Mouse (Mus musculus): ENCODE data around the gene Sdhaf3. TPM values are rescaled to one million over a fixed set of nuclear protein-coding genes. Genes with fewer than 3 reads are reported as not detected.
"Not testable (repeated sequence)": the region's sequence is repeated elsewhere in the genome, so short reads cannot be mapped to it uniquely, and the experiment has no call there.

Gene Sdhaf3
- total and polyA plus RNA-seq, 2 experiments from 2014 or later, result 5.0 to 5.5 TPM

- no peak for DNase-seq
- no peak overlapping the region for H3K4me3 ChIP-seq (ENCODE audit: low read depth, low read length)
- TF ChIP-seq CTCF (IDR thresholded peaks at IDR 0.05; ENCODE audit: low read depth), result no peak
- no peak overlapping the region for H3K4me2 ChIP-seq (ENCODE audit: low read depth)
- no peak overlapping the region for H3K27ac ChIP-seq (ENCODE audit: low read depth, low read length)
- no peaks in the 10 kb centered on the region for H3K9me3 ChIP-seq (ENCODE audit: low read length)
- no peaks in the 10 kb centered on the region for H3K4me1 ChIP-seq (ENCODE audit: insufficient read depth)
- H3K27me3 ChIP-seq (ENCODE audit: insufficient read depth, low read length), result no peaks in the 10 kb centered on the region
- 72% methylated on average over 4 of the region's 4 CpGs for WGBS
- no peak overlapping the region for H3K9ac ChIP-seq
- ATAC-seq, result no peak
- H3K36me3 ChIP-seq (ENCODE audit: insufficient read depth), result no peaks in the 10 kb centered on the region
Observed at GRCm38 (mm10) chr6:6930831-6931230, 25.0 kb upstream of the Sdhaf3 start.

- peak; percentile 87 for ATAC-seq
- DNase-seq, result peak; percentile 31
Observed at GRCm38 (mm10) chr6:6931507-6931906, 24.3 kb upstream of the Sdhaf3 start.

DNA sequence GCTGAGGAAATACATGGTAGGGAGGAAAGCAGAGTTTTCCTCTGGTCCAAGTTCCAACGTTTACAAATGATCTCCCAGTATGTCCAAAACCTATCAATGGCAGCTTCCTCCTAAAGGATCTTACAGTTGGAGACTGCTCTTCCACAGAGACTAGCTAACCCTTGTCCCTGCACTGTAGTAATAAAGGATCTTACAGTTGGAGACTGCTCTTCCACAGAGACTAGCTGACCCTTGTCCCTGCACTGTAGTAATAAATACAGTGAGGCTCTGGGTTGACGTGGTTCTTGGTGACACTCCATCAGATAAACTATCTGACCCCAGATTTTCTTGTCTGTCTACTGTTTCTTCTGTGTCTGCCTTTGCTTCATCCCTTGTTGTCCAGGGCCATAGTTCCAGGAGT, 15.0 kb upstream of the Sdhaf3 start:
- TF ChIP-seq CTCF (IDR thresholded peaks at IDR 0.05; ENCODE audit: low read depth), result no peak
- no peaks in the 10 kb centered on the region for H3K4me1 ChIP-seq (ENCODE audit: insufficient read depth)

More at GRCm38 (mm10) chr6:6931507-6931906, 24.3 kb upstream of the Sdhaf3 start:
- Histone ChIP-seq H3K9me3 (ENCODE audit: low read length) (no peaks in the 10 kb centered on the region), H3K27ac (ENCODE audit: low read depth, low read length) (no peak overlapping the region), H3K4me2 (ENCODE audit: low read depth) (no peak overlapping the region), H3K9ac (no peak overlapping the region), H3K4me1 (ENCODE audit: insufficient read depth) (no peaks in the 10 kb centered on the region), H3K27me3 (ENCODE audit: insufficient read depth, low read length) (no peaks in the 10 kb centered on the region), H3K36me3 (ENCODE audit: insufficient read depth) (no peaks in the 10 kb centered on the region), H3K4me3 (ENCODE audit: low read depth, low read length) (no peak overlapping the region)
- TF ChIP-seq CTCF (IDR thresholded peaks at IDR 0.05; ENCODE audit: low read depth), result no peak
- 68% methylated on average over 4 of the region's 4 CpGs for WGBS

GRCm38 (mm10) chr6:6942813-6943212, 13.0 kb upstream of the Sdhaf3 start:
- WGBS, result 49% methylated on average over 6 of the region's 6 CpGs
- Histone ChIP-seq H3K4me1 (ENCODE audit: insufficient read depth) (no peaks in the 10 kb centered on the region), H3K27ac (ENCODE audit: low read depth, low read length) (no peak overlapping the region), H3K27me3 (ENCODE audit: insufficient read depth, low read length) (no peaks in the 10 kb centered on the region), H3K4me3 (ENCODE audit: low read depth, low read length) (no peak overlapping the region), H3K36me3 (ENCODE audit: insufficient read depth) (no peaks in the 10 kb centered on the region), H3K9me3 (ENCODE audit: low read length) (no peaks in the 10 kb centered on the region), H3K4me2 (ENCODE audit: low read depth) (no peak overlapping the region), H3K9ac (no peak overlapping the region)
- DNase-seq, result no peak
- no peak for ATAC-seq
- TF ChIP-seq CTCF (IDR thresholded peaks at IDR 0.05; ENCODE audit: low read depth), result peak; percentile 23; the same call in 1 of the 2 replicates

More for the DNA sequence above, 15.0 kb upstream of the Sdhaf3 start:
- Histone ChIP-seq H3K9me3 (ENCODE audit: low read length) (no peaks in the 10 kb centered on the region), H3K27me3 (ENCODE audit: insufficient read depth, low read length) (no peaks in the 10 kb centered on the region), H3K4me3 (ENCODE audit: low read depth, low read length) (no peak overlapping the region), H3K27ac (ENCODE audit: low read depth, low read length) (no peak overlapping the region), H3K36me3 (ENCODE audit: insufficient read depth) (no peaks in the 10 kb centered on the region), H3K9ac (no peak overlapping the region), H3K4me2 (ENCODE audit: low read depth) (no peak overlapping the region)
- no peak for DNase-seq
- no peak for ATAC-seq
- WGBS, result 78% methylated on average over 2 of the region's 2 CpGs

DNA sequence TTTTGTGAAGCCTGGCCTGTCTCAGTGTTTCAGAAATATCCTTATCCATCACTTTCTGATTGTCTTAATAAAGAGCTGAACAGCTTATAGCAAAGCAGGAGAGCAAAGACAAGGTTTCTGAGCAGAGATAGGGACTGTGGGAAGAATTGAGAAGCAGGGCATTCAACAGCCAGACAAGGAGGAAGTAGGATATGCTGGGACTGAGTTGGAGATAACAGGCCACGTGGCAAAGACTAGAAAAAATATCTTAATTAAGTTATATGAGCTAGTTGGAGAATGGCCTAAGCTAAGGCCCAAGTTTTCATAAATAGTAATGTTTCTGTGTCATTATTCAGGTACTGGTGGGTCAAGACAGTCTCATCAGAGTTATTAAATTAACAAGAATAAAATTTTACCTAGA, 8.2 kb upstream of the Sdhaf3 start:
- Histone ChIP-seq H3K9ac (no peak overlapping the region), H3K36me3 (ENCODE audit: insufficient read depth) (no peaks in the 10 kb centered on the region), H3K4me1 (ENCODE audit: insufficient read depth) (no peaks in the 10 kb centered on the region), H3K27me3 (ENCODE audit: insufficient read depth, low read length) (no peaks in the 10 kb centered on the region), H3K4me3 (ENCODE audit: low read depth, low read length) (no peak overlapping the region), H3K9me3 (ENCODE audit: low read length) (no peaks in the 10 kb centered on the region), H3K27ac (ENCODE audit: low read depth, low read length) (no peak overlapping the region), H3K4me2 (ENCODE audit: low read depth) (no peak overlapping the region)
- DNase-seq (no peak), ATAC-seq (no peak)
- no peak for TF ChIP-seq CTCF (IDR thresholded peaks at IDR 0.05; ENCODE audit: low read depth)
- WGBS, result 16% methylated on average over 1 of the region's 1 CpGs

GRCm38 (mm10) chr6:6955395-6955763, 425 bp upstream of the Sdhaf3 start:
- 37% methylated on average over 6 of the region's 6 CpGs for WGBS
- DNase-seq (no peak), ATAC-seq (peak; percentile 23)
- H3K9ac ChIP-seq, result no peak overlapping the region
- no peak overlapping the region for H3K27ac ChIP-seq (ENCODE audit: low read depth, low read length)
- H3K4me1 ChIP-seq (ENCODE audit: insufficient read depth), result 0 out of 2 replicates have a peak, but pooled peaks cover 3% of the 10 kb centered on the region
- H3K9me3 ChIP-seq (ENCODE audit: low read length), result no peaks in the 10 kb centered on the region
- H3K27me3 ChIP-seq (ENCODE audit: insufficient read depth, low read length), result no peaks in the 10 kb centered on the region
- no peaks in the 10 kb centered on the region for H3K36me3 ChIP-seq (ENCODE audit: insufficient read depth)
- peak overlapping the region; percentile 82 for H3K4me2 ChIP-seq (ENCODE audit: low read depth)
- peak overlapping the region; percentile 68 for H3K4me3 ChIP-seq (ENCODE audit: low read depth, low read length)
- TF ChIP-seq CTCF (IDR thresholded peaks at IDR 0.05; ENCODE audit: low read depth), result no peak

GRCm38 (mm10) chr6:6959234-6959633, 3.4 kb downstream of the Sdhaf3 start:
- not testable (repeated sequence) for H3K27me3 ChIP-seq (ENCODE audit: insufficient read depth, low read length); H3K4me3 ChIP-seq (ENCODE audit: low read depth, low read length); ATAC-seq; H3K9me3 ChIP-seq (ENCODE audit: low read length); H3K27ac ChIP-seq (ENCODE audit: low read depth, low read length); H3K36me3 ChIP-seq (ENCODE audit: insufficient read depth); H3K4me2 ChIP-seq (ENCODE audit: low read depth); H3K9ac ChIP-seq; H3K4me1 ChIP-seq (ENCODE audit: insufficient read depth); DNase-seq
- WGBS, result 88% methylated on average over 2 of the region's 4 CpGs

Data from forebrain, postnatal 0 days (tissue).